Mouse (Mus musculus): ENCODE results near the gene Agrp. TPM values are rescaled to one million over a fixed set of nuclear protein-coding genes. Genes with fewer than 3 reads are reported as not detected.

Agrp gene
- total and polyA plus RNA-seq, 2 experiments from 2014 or later, result 0.53 TPM; not detected in 1

- Histone ChIP-seq H3K36me3 (replicated peaks; ENCODE audit: control insufficient read depth, insufficient read depth, low read length) (peaks cover 41% of the 10 kb centered on the region), H3K4me2 (ENCODE audit: low read depth, low read length) (no peak overlapping the region), H3K27me3 (ENCODE audit: control insufficient read depth, insufficient read depth, low read length) (peaks cover 12% of the 10 kb centered on the region), H3K9ac (replicated peaks; ENCODE audit: low read depth, low read length) (no peak overlapping the region), H3K9me3 (replicated peaks; ENCODE audit: control insufficient read depth, low read length) (no peaks in the 10 kb centered on the region), H3K4me3 (ENCODE audit: low read depth, low read length) (no peak overlapping the region), H3K27ac (ENCODE audit: low read depth) (no peak overlapping the region), H3K4me1 (ENCODE audit: control insufficient read depth, insufficient read depth) (peaks cover 12% of the 10 kb centered on the region)
- ATAC-seq (ENCODE audit: insufficient read depth, low read depth) (no peak), DNase-seq (ENCODE audit: low spot score) (no peak)
- 73% methylated on average over 9 of the region's 9 CpGs for WGBS
- TF ChIP-seq CTCF (IDR thresholded peaks at IDR 0.05; ENCODE audit: low read depth) (no peak), EP300 (IDR thresholded peaks at IDR 0.05; ENCODE audit: low read depth) (no peak)
These were observed 114.3 kb downstream of the Agrp start for GRCm38 (mm10) chr8:105522890-105523289.

DNA sequence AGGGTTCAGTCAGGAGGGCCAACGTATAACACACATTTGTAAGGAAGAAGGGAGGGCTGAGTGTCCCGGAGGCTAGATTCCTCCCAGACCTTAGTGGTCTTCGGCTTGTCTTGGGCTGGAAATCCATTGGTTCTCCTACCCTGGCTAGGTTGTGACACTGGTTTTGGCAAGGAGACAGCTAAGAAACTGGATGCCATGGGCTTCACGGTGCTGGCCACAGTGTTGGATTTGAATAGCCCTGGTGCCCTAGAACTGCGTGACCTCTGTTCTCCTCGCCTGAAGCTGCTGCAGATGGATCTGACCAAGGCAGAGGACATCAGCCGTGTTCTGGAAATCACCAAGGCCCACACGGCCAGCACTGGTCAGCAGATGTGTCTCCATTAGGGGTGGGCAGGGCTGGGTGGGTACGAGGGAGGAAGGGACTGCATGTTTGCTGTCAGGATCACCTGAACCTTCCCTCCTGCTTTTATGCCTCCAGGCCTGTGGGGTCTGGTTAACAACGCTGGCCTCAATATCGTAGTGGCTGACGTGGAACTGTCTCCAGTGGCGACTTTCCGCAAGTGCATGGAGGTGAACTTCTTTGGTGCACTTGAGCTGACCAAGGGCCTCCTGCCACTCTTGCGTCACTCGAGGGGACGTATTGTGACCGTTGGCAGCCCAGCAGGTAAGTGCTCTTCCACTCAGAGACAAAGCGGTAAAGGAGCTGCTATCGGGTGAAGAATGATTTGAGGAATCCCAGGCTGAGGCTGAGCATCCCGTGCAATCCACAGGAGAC, 115.0 kb downstream of the Agrp start:
- ATAC-seq (ENCODE audit: insufficient read depth, low read depth) (no peak), DNase-seq (ENCODE audit: low spot score) (no peak)
- 80% methylated on average over 21 of the region's 21 CpGs for WGBS
- H3K27ac ChIP-seq (ENCODE audit: low read depth), result no peak overlapping the region
- peaks cover 19% of the 10 kb centered on the region for H3K27me3 ChIP-seq (ENCODE audit: control insufficient read depth, insufficient read depth, low read length)
- TF ChIP-seq CTCF (IDR thresholded peaks at IDR 0.05; ENCODE audit: low read depth) (no peak), EP300 (IDR thresholded peaks at IDR 0.05; ENCODE audit: low read depth) (no peak)
- H3K4me1 ChIP-seq (ENCODE audit: control insufficient read depth, insufficient read depth), result peaks cover 16% of the 10 kb centered on the region
- H3K36me3 ChIP-seq (replicated peaks; ENCODE audit: control insufficient read depth, insufficient read depth, low read length), result peaks cover 38% of the 10 kb centered on the region
- H3K4me2 ChIP-seq (ENCODE audit: low read depth, low read length), result no peak overlapping the region
- H3K9ac ChIP-seq (replicated peaks; ENCODE audit: low read depth, low read length), result no peak overlapping the region
- no peak overlapping the region for H3K4me3 ChIP-seq (ENCODE audit: low read depth, low read length)
- no peaks in the 10 kb centered on the region for H3K9me3 ChIP-seq (replicated peaks; ENCODE audit: control insufficient read depth, low read length)

DNA sequence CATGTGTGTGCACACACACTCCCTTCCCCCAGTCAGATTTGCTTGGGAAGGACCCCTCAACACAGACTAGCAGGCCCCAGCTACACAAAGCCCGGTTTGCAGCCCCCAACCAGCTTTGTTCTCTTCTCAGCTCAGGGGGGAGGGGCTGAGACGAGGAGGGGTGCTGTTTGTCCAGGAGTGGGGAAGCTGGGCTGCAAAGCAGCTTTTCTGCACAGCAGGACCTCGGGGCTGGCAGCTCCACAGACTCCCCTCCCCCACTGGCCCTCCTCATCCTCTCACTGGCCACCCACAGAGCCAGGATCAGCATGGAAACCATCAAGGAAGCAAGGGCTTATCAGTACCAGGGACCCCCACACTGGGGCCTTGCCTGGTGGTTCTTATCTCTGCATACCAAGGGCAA, 116.1 kb downstream of the Agrp start:
- Histone ChIP-seq H3K27me3 (ENCODE audit: control insufficient read depth, insufficient read depth, low read length) (peaks cover 30% of the 10 kb centered on the region), H3K4me3 (ENCODE audit: low read depth, low read length) (no peak overlapping the region), H3K4me1 (ENCODE audit: control insufficient read depth, insufficient read depth) (peaks cover 19% of the 10 kb centered on the region), H3K9me3 (replicated peaks; ENCODE audit: control insufficient read depth, low read length) (no peaks in the 10 kb centered on the region), H3K9ac (replicated peaks; ENCODE audit: low read depth, low read length) (no peak overlapping the region), H3K36me3 (replicated peaks; ENCODE audit: control insufficient read depth, insufficient read depth, low read length) (peaks cover 35% of the 10 kb centered on the region), H3K4me2 (ENCODE audit: low read depth, low read length) (no peak overlapping the region), H3K27ac (ENCODE audit: low read depth) (no peak overlapping the region)
- WGBS, result 18% methylated on average over 3 of the region's 3 CpGs
- ATAC-seq (ENCODE audit: insufficient read depth, low read depth) (no peak), DNase-seq (ENCODE audit: low spot score) (no peak)
- TF ChIP-seq CTCF (IDR thresholded peaks at IDR 0.05; ENCODE audit: low read depth) (no peak), EP300 (IDR thresholded peaks at IDR 0.05; ENCODE audit: low read depth) (no peak)

GRCm38 (mm10) chr8:105520521-105520920, 116.7 kb downstream of the Agrp start:
- TF ChIP-seq EP300 (IDR thresholded peaks at IDR 0.05; ENCODE audit: low read depth) (no peak), CTCF (IDR thresholded peaks at IDR 0.05; ENCODE audit: low read depth) (no peak)
- H3K27ac ChIP-seq (ENCODE audit: low read depth), result no peak overlapping the region
- H3K36me3 ChIP-seq (replicated peaks; ENCODE audit: control insufficient read depth, insufficient read depth, low read length), result peaks cover 34% of the 10 kb centered on the region
- no peak for DNase-seq (ENCODE audit: low spot score)
- H3K9me3 ChIP-seq (replicated peaks; ENCODE audit: control insufficient read depth, low read length), result no peaks in the 10 kb centered on the region
- no peak overlapping the region for H3K9ac ChIP-seq (replicated peaks; ENCODE audit: low read depth, low read length)
- WGBS, result 57% methylated on average over 5 of the region's 5 CpGs
- no peak for ATAC-seq (ENCODE audit: insufficient read depth, low read depth)
- no peak overlapping the region for H3K4me3 ChIP-seq (ENCODE audit: low read depth, low read length)
- peaks cover 32% of the 10 kb centered on the region for H3K27me3 ChIP-seq (ENCODE audit: control insufficient read depth, insufficient read depth, low read length)
- H3K4me2 ChIP-seq (ENCODE audit: low read depth, low read length), result no peak overlapping the region
- H3K4me1 ChIP-seq (ENCODE audit: control insufficient read depth, insufficient read depth), result peaks cover 23% of the 10 kb centered on the region

GRCm38 (mm10) chr8:105519591-105519990, 117.6 kb downstream of the Agrp start:
- ATAC-seq (ENCODE audit: insufficient read depth, low read depth), result no peak
- DNase-seq (ENCODE audit: low spot score), result no peak
- TF ChIP-seq CTCF (IDR thresholded peaks at IDR 0.05; ENCODE audit: low read depth), result no peak
- no peak for TF ChIP-seq EP300 (IDR thresholded peaks at IDR 0.05; ENCODE audit: low read depth)
- no peak overlapping the region for H3K9ac ChIP-seq (replicated peaks; ENCODE audit: low read depth, low read length)
- no peak overlapping the region for H3K4me2 ChIP-seq (ENCODE audit: low read depth, low read length)
- H3K27me3 ChIP-seq (ENCODE audit: control insufficient read depth, insufficient read depth, low read length), result peaks cover 39% of the 10 kb centered on the region
- 19% methylated on average over 2 of the region's 2 CpGs for WGBS
- no peak overlapping the region for H3K27ac ChIP-seq (ENCODE audit: low read depth)
- H3K36me3 ChIP-seq (replicated peaks; ENCODE audit: control insufficient read depth, insufficient read depth, low read length), result peaks cover 25% of the 10 kb centered on the region
- peaks cover 23% of the 10 kb centered on the region for H3K4me1 ChIP-seq (ENCODE audit: control insufficient read depth, insufficient read depth)
- no peaks in the 10 kb centered on the region for H3K9me3 ChIP-seq (replicated peaks; ENCODE audit: control insufficient read depth, low read length)
- H3K4me3 ChIP-seq (ENCODE audit: low read depth, low read length), result no peak overlapping the region

All from heart, postnatal 0 days (tissue).